Mouse (Mus musculus): ENCODE results near the gene Elmo1. TPM values are rescaled to one million over a fixed set of nuclear protein-coding genes. Genes with fewer than 3 reads are reported as not detected.

Gene Elmo1
- polyA plus RNA-seq, 1 experiment from 2014 or later = 19.2 TPM

GRCm38 (mm10) chr13:20489698-20490417, 399.5 kb downstream of the Elmo1 start:
- WGBS = 84% methylated on average over 8 of the region's 8 CpGs
- Histone ChIP-seq H3K4me1 (replicated peaks) (no peaks in the 10 kb centered on the region), H3K4me3 (no peak overlapping the region), H3K36me3 (no peaks in the 10 kb centered on the region), H3K27ac (no peak overlapping the region), H3K9me3 (no peaks in the 10 kb centered on the region), H3K27me3 (ENCODE audit: insufficient read depth, poor library complexity, severe bottlenecking) (no peaks in the 10 kb centered on the region)
- peak; percentile 7 for DNase-seq (ENCODE audit: low spot score)

GRCm38 (mm10) chr13:20490860-20491594, 400.6 kb downstream of the Elmo1 start:
- Histone ChIP-seq H3K27me3 (ENCODE audit: insufficient read depth, poor library complexity, severe bottlenecking) (no peaks in the 10 kb centered on the region), H3K36me3 (no peaks in the 10 kb centered on the region), H3K27ac (no peak overlapping the region), H3K4me1 (replicated peaks) (no peaks in the 10 kb centered on the region), H3K9me3 (no peaks in the 10 kb centered on the region), H3K4me3 (no peak overlapping the region)
- no peak for DNase-seq (ENCODE audit: low spot score)
- 92% methylated on average over 5 of the region's 5 CpGs for WGBS

- Histone ChIP-seq H3K9me3 (no peaks in the 10 kb centered on the region), H3K27ac (no peak overlapping the region), H3K4me1 (replicated peaks) (no peaks in the 10 kb centered on the region), H3K4me3 (no peak overlapping the region), H3K27me3 (ENCODE audit: insufficient read depth, poor library complexity, severe bottlenecking) (no peaks in the 10 kb centered on the region), H3K36me3 (no peaks in the 10 kb centered on the region)
- DNase-seq (ENCODE audit: low spot score) = no peak
- 82% methylated on average over 3 of the region's 3 CpGs for WGBS
Measured at GRCm38 (mm10) chr13:20491666-20492065, 401.3 kb downstream of the Elmo1 start.

DNA sequence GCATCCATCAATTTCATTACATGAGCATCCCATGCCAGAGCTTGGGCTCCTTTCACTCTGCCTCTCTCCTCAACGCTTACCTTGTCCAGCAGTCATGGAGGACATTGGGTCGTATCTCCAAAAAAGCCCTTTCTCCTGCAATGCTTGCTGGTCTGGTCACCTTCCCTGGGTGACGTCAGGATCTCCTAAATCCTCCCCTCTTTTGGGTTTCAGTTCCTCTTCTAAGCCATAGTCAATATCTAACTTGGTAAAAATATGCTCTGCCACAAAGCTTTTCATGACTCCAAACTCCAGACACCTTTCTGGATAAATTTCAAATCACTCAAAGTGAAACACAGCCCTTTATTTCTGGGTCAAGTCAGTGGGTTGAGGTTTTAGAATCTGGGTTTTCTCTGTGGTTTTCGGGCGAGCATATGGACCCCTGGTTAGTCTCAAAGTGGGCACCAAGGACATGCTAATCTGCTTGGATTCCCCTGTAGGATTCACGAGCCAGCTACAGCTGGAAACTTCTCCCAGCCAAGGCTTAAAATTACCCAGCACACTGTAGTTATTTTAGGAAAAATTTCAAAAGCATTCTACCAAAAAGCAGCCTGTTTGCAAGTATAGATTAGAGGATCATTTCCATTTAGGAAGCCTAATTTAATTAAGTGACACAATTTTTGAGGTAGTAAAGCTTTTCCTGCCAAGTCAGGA, 403.8 kb downstream of the Elmo1 start:
- no peaks in the 10 kb centered on the region for H3K27me3 ChIP-seq (ENCODE audit: insufficient read depth, poor library complexity, severe bottlenecking)
- WGBS = 81% methylated on average over 6 of the region's 6 CpGs
- DNase-seq (ENCODE audit: low spot score) = no peak
- H3K4me3 ChIP-seq = no peak overlapping the region
- no peaks in the 10 kb centered on the region for H3K36me3 ChIP-seq
- no peaks in the 10 kb centered on the region for H3K9me3 ChIP-seq
- H3K27ac ChIP-seq = no peak overlapping the region
- no peaks in the 10 kb centered on the region for H3K4me1 ChIP-seq (replicated peaks)

- no peak overlapping the region for H3K4me3 ChIP-seq
- DNase-seq (ENCODE audit: low spot score) = no peak
Measured at GRCm38 (mm10) chr13:20501923-20502322, 411.5 kb downstream of the Elmo1 start.

GRCm38 (mm10) chr13:20503371-20503770, 413.0 kb downstream of the Elmo1 start:
- Histone ChIP-seq H3K4me3 (no peak overlapping the region), H3K9me3 (no peaks in the 10 kb centered on the region), H3K27me3 (ENCODE audit: insufficient read depth, poor library complexity, severe bottlenecking) (no peaks in the 10 kb centered on the region), H3K4me1 (replicated peaks) (0 out of 2 replicates have a peak, but pooled peaks cover 6% of the 10 kb centered on the region), H3K27ac (no peak overlapping the region), H3K36me3 (no peaks in the 10 kb centered on the region)
- no peak for DNase-seq (ENCODE audit: low spot score)
- WGBS = 79% methylated on average over 3 of the region's 3 CpGs

More at GRCm38 (mm10) chr13:20501923-20502322, 411.5 kb downstream of the Elmo1 start:
- Histone ChIP-seq H3K27me3 (ENCODE audit: insufficient read depth, poor library complexity, severe bottlenecking) (no peaks in the 10 kb centered on the region), H3K36me3 (no peaks in the 10 kb centered on the region), H3K27ac (no peak overlapping the region), H3K9me3 (no peaks in the 10 kb centered on the region), H3K4me1 (replicated peaks) (no peaks in the 10 kb centered on the region)

GRCm38 (mm10) chr13:20507381-20508129, 417.2 kb downstream of the Elmo1 start:
- peaks cover 12% of the 10 kb centered on the region; the same call in 1 of the 2 replicates for H3K4me1 ChIP-seq (replicated peaks)
- DNase-seq (ENCODE audit: low spot score) = no peak
- no peaks in the 10 kb centered on the region for H3K36me3 ChIP-seq
- no peak overlapping the region for H3K27ac ChIP-seq
- H3K27me3 ChIP-seq (ENCODE audit: insufficient read depth, poor library complexity, severe bottlenecking) = no peaks in the 10 kb centered on the region
- H3K9me3 ChIP-seq = no peaks in the 10 kb centered on the region
- 57% methylated on average over 10 of the region's 10 CpGs for WGBS
- no peak overlapping the region for H3K4me3 ChIP-seq

DNA sequence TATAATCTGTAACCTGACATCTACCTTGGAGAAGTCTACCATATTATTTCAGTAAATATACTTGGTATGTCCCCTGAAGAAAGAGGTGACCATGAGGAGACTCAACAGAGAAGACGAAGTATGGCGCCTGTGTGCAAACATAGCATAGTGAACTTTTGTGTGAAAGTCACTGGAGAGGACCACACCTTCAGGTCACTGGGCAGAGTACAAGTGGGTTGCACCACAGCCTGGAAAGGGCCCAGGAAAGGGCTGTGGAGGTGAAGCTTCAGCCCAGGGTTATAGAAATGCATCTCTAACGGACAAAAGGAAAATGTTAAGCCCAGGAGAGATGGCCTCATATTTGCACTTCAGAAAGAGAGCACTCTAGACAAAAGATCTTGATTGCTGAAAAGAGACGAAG, 420.6 kb downstream of the Elmo1 start:
- H3K4me1 ChIP-seq (replicated peaks) = peaks cover 18% of the 10 kb centered on the region; the same call in 1 of the 2 replicates
- 91% methylated on average over 4 of the region's 4 CpGs for WGBS

GRCm38 (mm10) chr13:20512317-20513240, 422.2 kb downstream of the Elmo1 start:
- Histone ChIP-seq H3K4me3 (no peak overlapping the region), H3K36me3 (no peaks in the 10 kb centered on the region), H3K27ac (no peak overlapping the region), H3K27me3 (ENCODE audit: insufficient read depth, poor library complexity, severe bottlenecking) (no peaks in the 10 kb centered on the region), H3K9me3 (no peaks in the 10 kb centered on the region), H3K4me1 (replicated peaks) (peaks cover 15% of the 10 kb centered on the region; the same call in 1 of the 2 replicates)
- DNase-seq (ENCODE audit: low spot score) = peak; percentile 14
- 51% methylated on average over 10 of the region's 10 CpGs for WGBS

More for the DNA sequence above, 420.6 kb downstream of the Elmo1 start:
- no peaks in the 10 kb centered on the region for H3K36me3 ChIP-seq
- no peak for DNase-seq (ENCODE audit: low spot score)
- no peak overlapping the region for H3K4me3 ChIP-seq
- no peaks in the 10 kb centered on the region for H3K9me3 ChIP-seq
- no peaks in the 10 kb centered on the region for H3K27me3 ChIP-seq (ENCODE audit: insufficient read depth, poor library complexity, severe bottlenecking)
- no peak overlapping the region for H3K27ac ChIP-seq

- H3K27me3 ChIP-seq (ENCODE audit: insufficient read depth, poor library complexity, severe bottlenecking) = no peaks in the 10 kb centered on the region
- H3K9me3 ChIP-seq = no peaks in the 10 kb centered on the region
- WGBS = 93% methylated on average over 3 of the region's 3 CpGs
- H3K4me3 ChIP-seq = no peak overlapping the region
- no peaks in the 10 kb centered on the region for H3K36me3 ChIP-seq
- H3K4me1 ChIP-seq (replicated peaks) = peaks cover 13% of the 10 kb centered on the region; the same call in 1 of the 2 replicates
- DNase-seq (ENCODE audit: low spot score) = no peak
- H3K27ac ChIP-seq = no peak overlapping the region
Measured at GRCm38 (mm10) chr13:20514721-20515120, 424.3 kb downstream of the Elmo1 start.

DNA sequence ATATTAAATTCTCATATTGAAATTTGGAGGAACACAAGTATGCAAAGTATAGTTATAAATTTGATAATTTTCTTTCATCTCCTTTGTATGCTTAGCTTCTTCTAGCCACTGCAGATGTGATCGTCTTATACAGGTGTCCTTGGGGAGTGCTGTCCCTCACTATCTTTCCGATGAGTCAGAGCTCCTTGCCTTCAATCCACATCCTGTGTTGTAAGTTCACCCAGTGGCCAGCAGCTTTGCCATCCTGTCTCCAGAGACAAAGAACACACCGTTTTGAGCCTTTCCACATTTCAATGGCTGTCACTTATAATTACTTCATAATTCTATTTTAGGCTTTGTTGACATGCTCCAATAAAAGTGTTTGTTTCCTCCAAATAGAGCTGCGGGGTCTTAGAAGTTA, 425.7 kb downstream of the Elmo1 start:
- no peaks in the 10 kb centered on the region for H3K27me3 ChIP-seq (ENCODE audit: insufficient read depth, poor library complexity, severe bottlenecking)
- H3K27ac ChIP-seq = no peak overlapping the region
- DNase-seq (ENCODE audit: low spot score) = no peak
- peaks cover 13% of the 10 kb centered on the region; the same call in 1 of the 2 replicates for H3K4me1 ChIP-seq (replicated peaks)
- 85% methylated on average over 4 of the region's 4 CpGs for WGBS
- no peak overlapping the region for H3K4me3 ChIP-seq
- no peaks in the 10 kb centered on the region for H3K9me3 ChIP-seq
- H3K36me3 ChIP-seq = no peaks in the 10 kb centered on the region
